Mouse (Mus musculus) erythroblast, embryonic 14.5 days (primary cell): Measurements from ENCODE around the gene Abcc9. TPM values are rescaled to one million over a fixed set of nuclear protein-coding genes. Genes with fewer than 3 reads are reported as not detected.

ENCODE experiments used
- H3K27me3 ChIP-seq: 2 replicates; pipeline ENCODE4 v1.6.1; 2012; ENCODE audit warnings: inconsistent platforms; ENCODE audit not compliant: control insufficient read depth
- H3K36me3 ChIP-seq: 2 replicates; pipeline ENCODE4 v1.6.1; 2012; ENCODE audit warnings: mild to moderate bottlenecking, inconsistent platforms; ENCODE audit not compliant: control insufficient read depth
- H3K4me1 ChIP-seq: 2 replicates; pipeline ENCODE4 v1.6.1; 2012; ENCODE audit warnings: inconsistent platforms; ENCODE audit not compliant: control insufficient read depth
- H3K4me3 ChIP-seq: replicated peaks from 2 replicates; pipeline ENCODE3; 2012; ENCODE audit warnings: moderate library complexity, mild to moderate bottlenecking, inconsistent platforms
- H3K9me3 ChIP-seq: 2 replicates; pipeline ENCODE4 v1.6.1; 2012; ENCODE audit warnings: low read length, inconsistent platforms, mixed read lengths; ENCODE audit not compliant: control insufficient read depth
- GATA1 ChIP-seq: IDR thresholded peaks from 2 replicates; pipeline ENCODE4 v1.6.1; 2012; ENCODE audit warnings: low read length, inconsistent platforms, mixed read lengths
- TAL1 ChIP-seq: IDR thresholded peaks from 3 replicates; pipeline ENCODE4 v1.6.1; 2012; ENCODE audit warnings: low read length, inconsistent platforms, mixed read lengths
- polyA plus RNA-seq: library from polyadenylated mRNA; stranded (reverse); fragments of >175 nt; gene quantifications from 2 replicates; pipeline ENCODE4 v1.2.3, GENCODE M21; 2012

The Abcc9 gene
- polyA plus RNA-seq, 1 experiment: not detected

DNA sequence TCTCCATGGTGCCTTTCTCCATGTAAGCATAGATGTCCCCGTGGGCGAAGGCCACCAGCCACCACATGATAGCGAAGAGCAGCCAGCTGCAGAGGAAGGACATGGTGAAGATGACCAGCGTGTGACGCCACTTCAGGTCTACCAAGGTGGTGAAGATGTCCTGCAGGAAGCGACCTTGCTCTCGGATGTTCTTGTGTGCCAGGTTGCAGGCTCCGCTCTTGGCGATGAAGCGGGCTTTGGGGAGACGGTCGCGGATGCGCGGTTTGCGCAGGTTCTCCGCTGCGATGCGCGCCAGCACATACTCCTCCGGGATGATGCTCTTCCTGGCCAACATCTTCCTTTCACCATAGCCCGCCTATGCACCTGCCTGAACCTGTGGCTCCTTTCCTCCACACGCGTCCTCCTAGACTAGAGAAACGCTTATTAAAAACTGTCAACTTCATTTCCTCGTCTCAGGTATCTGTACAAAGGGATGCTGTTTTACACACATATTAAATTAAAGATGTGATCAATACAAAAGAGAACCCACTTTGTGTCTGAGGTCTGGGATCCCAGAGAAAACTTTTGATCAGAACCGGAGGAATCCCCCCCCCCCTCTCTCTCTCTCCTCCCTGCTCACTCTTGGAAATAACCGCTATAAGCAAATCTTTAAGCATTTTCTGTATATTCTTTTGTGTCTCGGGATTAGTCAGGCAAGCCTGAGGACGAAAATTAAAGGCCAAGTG is 131.9 kb downstream of the Abcc9 start:
- Histone ChIP-seq H3K9me3 (peaks cover 6% of the 10 kb centered on the region; the same call in 1 of the 2 replicates), H3K4me1 (no peaks in the 10 kb centered on the region), H3K36me3 (no peaks in the 10 kb centered on the region), H3K4me3 (no peak overlapping the region), H3K27me3 (peaks cover 44% of the 10 kb centered on the region)
- TF ChIP-seq TAL1 (no peak), GATA1 (no peak)

DNA sequence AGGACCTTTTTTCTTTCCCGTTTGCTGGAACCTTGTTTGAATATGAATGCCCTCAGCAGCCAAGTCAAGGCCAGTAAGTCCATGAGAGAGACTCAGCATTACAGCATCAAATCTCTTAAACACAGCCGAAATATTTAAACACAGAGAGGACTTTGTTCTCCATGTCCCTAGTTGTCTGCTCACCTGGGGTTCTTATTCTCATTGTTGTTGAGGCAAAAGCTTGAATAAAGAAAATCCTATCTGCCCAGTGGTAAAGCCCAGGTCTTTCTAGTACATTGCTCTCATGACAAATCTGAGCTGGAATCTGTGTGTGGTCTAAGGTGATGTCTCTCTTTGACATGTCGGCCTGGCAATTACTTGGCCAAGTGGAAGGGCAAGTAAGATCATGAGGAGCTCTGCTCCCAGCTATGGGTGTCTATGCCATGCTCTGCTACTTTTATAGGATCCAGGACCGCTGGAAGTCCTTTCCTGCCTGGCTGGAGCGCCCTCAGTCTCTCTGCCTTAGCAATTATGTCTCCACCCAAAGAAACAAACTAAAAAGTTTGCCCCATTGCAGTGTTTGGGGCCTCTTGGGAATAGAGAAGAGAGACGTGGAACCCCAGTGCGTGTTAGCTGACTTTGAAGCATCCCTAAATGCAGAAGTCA is 133.3 kb downstream of the Abcc9 start:
- H3K27me3 ChIP-seq: peaks cover 44% of the 10 kb centered on the region
- peaks cover 6% of the 10 kb centered on the region; the same call in 1 of the 2 replicates for H3K9me3 ChIP-seq
- H3K4me1 ChIP-seq: no peaks in the 10 kb centered on the region
- no peak overlapping the region for H3K4me3 ChIP-seq
- no peaks in the 10 kb centered on the region for H3K36me3 ChIP-seq
- no peak for TF ChIP-seq TAL1
- no peak for TF ChIP-seq GATA1

- TF ChIP-seq TAL1 (no peak), GATA1 (no peak)
- no peak overlapping the region for H3K4me3 ChIP-seq
- H3K9me3 ChIP-seq: peaks cover 6% of the 10 kb centered on the region; the same call in 1 of the 2 replicates
- no peaks in the 10 kb centered on the region for H3K36me3 ChIP-seq
- no peaks in the 10 kb centered on the region for H3K4me1 ChIP-seq
- peaks cover 37% of the 10 kb centered on the region for H3K27me3 ChIP-seq
Measured at GRCm38 (mm10) chr6:142567452-142567851, 134.7 kb downstream of the Abcc9 start.

GRCm38 (mm10) chr6:142564746-142565145 is 137.4 kb downstream of the Abcc9 start:
- no peak for TF ChIP-seq GATA1
- no peak for TF ChIP-seq TAL1
- Histone ChIP-seq H3K9me3 (peaks cover 3% of the 10 kb centered on the region; the same call in 1 of the 2 replicates), H3K4me1 (no peaks in the 10 kb centered on the region), H3K36me3 (no peaks in the 10 kb centered on the region), H3K4me3 (no peak overlapping the region), H3K27me3 (peaks cover 10% of the 10 kb centered on the region)

DNA sequence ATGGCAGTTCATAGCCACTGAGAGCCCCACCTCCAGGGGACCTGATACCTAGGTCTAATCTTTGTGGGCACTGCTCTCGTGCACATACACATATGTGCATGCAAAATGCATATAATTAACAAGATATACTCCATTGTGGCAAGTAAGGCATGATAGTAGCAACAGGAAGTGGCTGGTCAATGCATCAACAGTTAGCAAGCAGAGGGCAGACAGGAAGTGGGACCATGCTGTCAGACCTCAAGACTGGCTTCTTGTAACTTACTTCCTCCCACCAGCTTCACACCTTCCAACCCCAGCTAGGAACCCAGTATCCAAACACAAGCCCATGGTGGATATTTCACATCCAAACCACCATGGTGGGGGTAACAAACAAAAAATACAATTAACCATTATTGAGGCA is 141.0 kb downstream of the Abcc9 start:
- Histone ChIP-seq H3K36me3 (no peaks in the 10 kb centered on the region), H3K9me3 (peaks cover 3% of the 10 kb centered on the region; the same call in 1 of the 2 replicates), H3K4me3 (no peak overlapping the region), H3K4me1 (no peaks in the 10 kb centered on the region), H3K27me3 (no peaks in the 10 kb centered on the region)
- TF ChIP-seq TAL1: no peak
- no peak for TF ChIP-seq GATA1

GRCm38 (mm10) chr6:142558772-142559679 is 143.1 kb downstream of the Abcc9 start:
- H3K4me1 ChIP-seq: no peaks in the 10 kb centered on the region
- no peak overlapping the region for H3K4me3 ChIP-seq
- TF ChIP-seq TAL1 (no peak), GATA1 (no peak)
- no peaks in the 10 kb centered on the region for H3K27me3 ChIP-seq
- H3K36me3 ChIP-seq: no peaks in the 10 kb centered on the region
- no peaks in the 10 kb centered on the region for H3K9me3 ChIP-seq

GRCm38 (mm10) chr6:142558076-142558475 is 144.0 kb downstream of the Abcc9 start:
- H3K4me1 ChIP-seq: no peaks in the 10 kb centered on the region
- no peak overlapping the region for H3K4me3 ChIP-seq

DNA sequence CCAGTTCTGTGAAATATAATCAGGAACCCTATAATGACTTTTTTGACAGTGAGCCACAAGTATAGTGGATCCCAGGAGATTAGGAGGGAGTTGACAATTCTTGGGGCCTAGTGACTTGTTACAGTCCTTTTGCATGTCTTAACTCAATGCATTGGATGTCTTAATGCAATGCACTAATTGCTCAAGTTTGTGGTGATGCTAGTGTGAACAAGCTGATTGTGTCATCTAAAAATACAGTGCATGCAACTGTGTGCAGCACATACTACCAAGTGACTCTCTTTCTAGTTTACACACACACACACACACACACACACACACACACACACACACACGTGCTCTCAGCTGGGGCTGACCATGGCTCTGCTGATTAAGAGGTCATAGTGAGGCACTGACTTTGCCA is 146.1 kb downstream of the Abcc9 start:
- H3K4me1 ChIP-seq: no peaks in the 10 kb centered on the region
- H3K27me3 ChIP-seq: no peaks in the 10 kb centered on the region
- TF ChIP-seq GATA1 (no peak), TAL1 (no peak)
- no peaks in the 10 kb centered on the region for H3K9me3 ChIP-seq
- no peaks in the 10 kb centered on the region for H3K36me3 ChIP-seq
- H3K4me3 ChIP-seq: no peak overlapping the region

More at GRCm38 (mm10) chr6:142558076-142558475, 144.0 kb downstream of the Abcc9 start:
- Histone ChIP-seq H3K27me3 (no peaks in the 10 kb centered on the region), H3K36me3 (no peaks in the 10 kb centered on the region), H3K9me3 (no peaks in the 10 kb centered on the region)
- TF ChIP-seq GATA1 (no peak), TAL1 (no peak)

GRCm38 (mm10) chr6:142551482-142551881 is 150.6 kb downstream of the Abcc9 start:
- Histone ChIP-seq H3K4me3 (no peak overlapping the region), H3K9me3 (no peaks in the 10 kb centered on the region), H3K4me1 (no peaks in the 10 kb centered on the region), H3K36me3 (no peaks in the 10 kb centered on the region), H3K27me3 (no peaks in the 10 kb centered on the region)
- TF ChIP-seq TAL1: no peak
- no peak for TF ChIP-seq GATA1
